Mouse (Mus musculus): Measurements from ENCODE around the gene Sarnp.
"Not testable (repeated sequence)": the region's sequence is repeated elsewhere in the genome, so short reads cannot be mapped to it uniquely, and the experiment has no call there.

Gene Sarnp

DNA sequence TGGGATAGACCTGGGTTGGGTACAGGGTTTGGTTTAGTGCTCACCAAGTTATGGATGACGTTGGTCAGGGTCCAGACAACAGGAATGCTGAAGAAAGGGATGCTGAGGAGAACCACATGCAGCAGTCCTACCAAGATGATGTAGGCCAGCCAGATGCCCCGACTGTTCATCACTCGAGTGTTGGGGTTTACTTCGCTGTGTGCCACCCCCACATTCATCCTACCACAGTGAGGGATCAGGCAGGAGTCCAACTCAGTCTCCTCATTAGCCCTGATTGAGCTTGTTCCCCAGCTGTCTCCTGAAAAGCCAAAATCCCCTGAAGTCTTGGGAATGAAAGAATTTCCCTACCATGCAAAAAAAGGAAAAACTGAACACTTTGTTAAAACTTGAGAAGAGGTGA, 3.1 kb downstream of the Sarnp start:
- DNase-seq (ENCODE audit: low read depth, low spot score): no peak

GRCm38 (mm10) chr10:128821358-128822056, 4.4 kb downstream of the Sarnp start, which contains the start of gene Ormdl2:
Gene Ormdl2 (minus strand): TSS chr10:128821645.
- DNase-seq (ENCODE audit: low read depth, low spot score): peak; percentile 98

GRCm38 (mm10) chr10:128822135-128822534, 5.0 kb downstream of the Sarnp start:
- DNase-seq (ENCODE audit: low read depth, low spot score): no peak

- DNase-seq (ENCODE audit: low read depth, low spot score): not testable (repeated sequence)
Measured at GRCm38 (mm10) chr10:128823087-128823486, 6.0 kb downstream of the Sarnp start.

DNA sequence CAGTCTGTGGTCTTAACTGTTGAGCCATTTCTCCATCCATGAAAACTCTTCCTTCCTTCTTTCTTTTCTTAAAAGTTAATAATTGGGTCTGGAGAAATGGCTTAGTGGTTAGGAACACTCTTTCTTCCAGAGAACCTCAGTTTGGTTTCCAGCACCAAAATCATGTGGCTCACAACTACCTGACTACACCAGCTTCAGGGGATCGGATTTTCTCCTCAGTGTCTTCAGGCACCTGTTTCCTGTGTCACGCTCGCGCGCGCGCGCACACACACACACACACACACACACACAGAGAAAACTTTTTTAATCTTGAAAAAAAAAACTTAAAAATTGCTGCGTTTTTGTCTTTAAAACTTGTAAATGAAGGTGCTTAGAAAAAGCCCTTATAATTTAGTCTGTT, 6.7 kb downstream of the Sarnp start:
- DNase-seq (ENCODE audit: low read depth, low spot score): peak; percentile 26

DNA sequence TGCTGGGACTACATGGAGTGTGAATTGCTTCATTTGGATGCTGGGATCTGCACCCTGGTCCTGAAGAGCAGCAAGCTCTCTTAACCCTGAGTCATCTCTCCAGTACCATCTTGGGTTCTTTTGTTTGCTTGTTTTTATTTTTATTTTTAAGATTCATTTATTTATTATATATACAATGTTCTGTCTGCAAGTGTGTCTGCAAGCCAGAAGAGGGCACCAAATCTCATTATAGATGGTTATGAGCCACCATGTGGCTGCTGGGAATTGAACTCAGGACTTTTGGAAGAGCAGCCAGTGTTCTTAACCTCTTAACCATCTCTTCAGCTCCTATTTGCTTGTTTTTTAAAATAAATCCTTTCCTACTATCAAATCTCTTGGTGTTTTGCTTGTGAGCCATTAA, 20.3 kb downstream of the Sarnp start:
- DNase-seq (ENCODE audit: low read depth, low spot score): no peak

GRCm38 (mm10) chr10:128839434-128839833, 22.3 kb downstream of the Sarnp start:
- DNase-seq (ENCODE audit: low read depth, low spot score): no peak

- no peak for DNase-seq (ENCODE audit: low read depth, low spot score)
Measured at GRCm38 (mm10) chr10:128840612-128841011, 23.5 kb downstream of the Sarnp start.

DNA sequence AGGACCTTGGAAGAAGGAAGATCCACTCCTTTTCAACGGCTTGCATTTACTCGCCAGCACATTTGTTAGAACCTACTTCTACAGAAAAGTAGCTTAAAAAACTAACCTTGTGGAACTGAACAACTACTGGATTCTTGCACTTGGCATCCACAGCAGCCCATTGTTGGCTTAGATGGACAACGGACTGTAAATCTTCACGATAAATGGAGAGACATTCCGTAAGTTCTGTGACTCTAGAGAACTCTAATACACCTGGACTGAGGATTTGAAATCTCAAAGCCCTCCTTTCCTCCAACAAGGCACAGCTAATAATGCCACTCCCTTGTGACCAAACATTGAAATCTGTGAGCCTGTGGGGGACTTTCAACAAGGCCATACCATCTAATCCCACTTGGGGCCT, 26.1 kb downstream of the Sarnp start:
- no peak for DNase-seq (ENCODE audit: low read depth, low spot score)

GRCm38 (mm10) chr10:128845516-128845915, 28.4 kb downstream of the Sarnp start:
- DNase-seq (ENCODE audit: low read depth, low spot score): peak; percentile 51

DNA sequence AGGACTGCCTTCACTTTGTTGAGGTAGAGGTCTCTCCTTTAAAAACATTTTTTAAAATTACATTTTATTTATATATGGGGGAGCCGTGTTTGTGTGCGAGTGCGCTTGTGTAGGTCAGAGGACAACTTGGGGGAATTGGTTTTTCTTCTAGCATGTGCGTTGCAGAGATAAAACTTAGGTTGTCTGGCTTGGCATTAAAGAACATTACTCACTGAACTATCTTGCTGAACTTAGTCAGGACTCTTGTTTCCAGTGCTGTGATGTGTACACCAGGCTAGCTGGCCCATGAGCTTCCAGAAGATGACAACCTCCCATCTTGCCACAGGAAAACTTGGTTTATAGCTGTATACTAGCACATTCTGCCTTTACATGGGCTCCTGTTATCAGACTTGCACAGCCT, 29.5 kb downstream of the Sarnp start:
- DNase-seq (ENCODE audit: low read depth, low spot score): no peak

DNA sequence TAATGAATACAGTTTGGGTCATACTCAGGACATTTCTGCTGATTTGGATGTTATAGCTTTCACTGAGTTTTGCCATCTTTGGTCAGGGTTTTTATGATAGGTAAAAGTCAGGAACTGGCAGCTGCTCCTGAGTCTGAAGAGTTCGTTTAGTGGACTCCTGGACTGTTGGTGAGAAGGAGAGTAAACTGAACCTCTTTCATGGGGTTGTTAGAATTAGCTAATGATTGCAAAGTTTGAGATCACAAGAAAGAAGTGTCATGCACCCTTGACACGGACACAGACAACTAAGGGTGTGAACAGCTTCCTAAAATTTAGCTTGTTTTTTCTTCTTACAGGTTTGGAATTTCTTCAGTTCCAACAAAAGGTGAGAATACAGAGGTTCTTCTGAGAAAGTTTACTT, 31.3 kb downstream of the Sarnp start:
- no peak for DNase-seq (ENCODE audit: low read depth, low spot score)

- no peak for DNase-seq (ENCODE audit: low read depth, low spot score)
Measured at GRCm38 (mm10) chr10:128850339-128850738, 33.2 kb downstream of the Sarnp start.

DNA sequence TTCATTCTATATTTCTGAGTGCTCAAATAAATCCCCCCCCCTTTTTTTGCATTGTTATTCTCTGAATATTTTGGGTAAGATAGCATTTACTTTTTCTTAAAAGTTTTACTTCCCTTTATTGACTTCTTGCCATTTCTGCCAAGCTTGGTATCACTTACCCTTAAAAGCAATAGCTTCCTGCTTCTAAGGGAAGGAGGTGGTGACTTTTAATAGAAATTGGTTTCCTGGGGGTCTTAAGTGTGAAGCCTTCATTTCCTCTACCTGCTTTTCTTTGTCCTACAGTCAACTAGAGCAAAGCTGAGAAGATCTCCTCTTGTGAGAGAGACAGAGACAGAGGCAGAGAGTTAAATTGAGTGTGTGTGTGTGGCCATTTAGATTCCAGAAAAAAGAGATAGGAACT, 44.0 kb downstream of the Sarnp start:
- DNase-seq (ENCODE audit: low read depth, low spot score): no peak

GRCm38 (mm10) chr10:128866042-128866441, 48.9 kb downstream of the Sarnp start:
- peak; percentile 37 for DNase-seq (ENCODE audit: low read depth, low spot score)

- DNase-seq (ENCODE audit: low read depth, low spot score): no peak
Measured at GRCm38 (mm10) chr10:128866518-128866917, 49.4 kb downstream of the Sarnp start.

GRCm38 (mm10) chr10:128870341-128870740, 53.2 kb downstream of the Sarnp start:
- DNase-seq (ENCODE audit: low read depth, low spot score): no peak

GRCm38 (mm10) chr10:128878291-128878690, 61.2 kb downstream of the Sarnp start:
- no peak for DNase-seq (ENCODE audit: low read depth, low spot score)

DNA sequence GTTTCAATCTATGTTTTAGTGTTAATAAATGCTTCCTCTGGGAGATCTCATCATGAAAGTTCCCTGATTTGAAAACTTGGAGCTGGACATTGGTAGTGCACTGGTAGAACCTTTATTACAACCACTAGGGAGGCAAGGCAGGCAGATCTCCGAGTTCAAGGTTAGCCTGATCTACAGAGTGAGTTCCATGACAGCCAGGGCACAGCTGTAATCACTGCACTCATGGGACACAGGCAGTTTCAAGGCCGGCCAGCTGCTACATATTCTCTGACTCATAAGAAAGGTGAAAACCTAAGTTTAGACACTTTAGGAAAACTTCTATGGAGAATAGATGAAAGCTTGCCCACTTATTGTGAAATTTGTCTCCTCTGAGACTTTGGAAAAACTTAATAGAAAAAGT, 61.7 kb downstream of the Sarnp start:
- no peak for DNase-seq (ENCODE audit: low read depth, low spot score)

- no peak for DNase-seq (ENCODE audit: low read depth, low spot score)
Measured at GRCm38 (mm10) chr10:128882067-128882466, 64.9 kb downstream of the Sarnp start.

DNA sequence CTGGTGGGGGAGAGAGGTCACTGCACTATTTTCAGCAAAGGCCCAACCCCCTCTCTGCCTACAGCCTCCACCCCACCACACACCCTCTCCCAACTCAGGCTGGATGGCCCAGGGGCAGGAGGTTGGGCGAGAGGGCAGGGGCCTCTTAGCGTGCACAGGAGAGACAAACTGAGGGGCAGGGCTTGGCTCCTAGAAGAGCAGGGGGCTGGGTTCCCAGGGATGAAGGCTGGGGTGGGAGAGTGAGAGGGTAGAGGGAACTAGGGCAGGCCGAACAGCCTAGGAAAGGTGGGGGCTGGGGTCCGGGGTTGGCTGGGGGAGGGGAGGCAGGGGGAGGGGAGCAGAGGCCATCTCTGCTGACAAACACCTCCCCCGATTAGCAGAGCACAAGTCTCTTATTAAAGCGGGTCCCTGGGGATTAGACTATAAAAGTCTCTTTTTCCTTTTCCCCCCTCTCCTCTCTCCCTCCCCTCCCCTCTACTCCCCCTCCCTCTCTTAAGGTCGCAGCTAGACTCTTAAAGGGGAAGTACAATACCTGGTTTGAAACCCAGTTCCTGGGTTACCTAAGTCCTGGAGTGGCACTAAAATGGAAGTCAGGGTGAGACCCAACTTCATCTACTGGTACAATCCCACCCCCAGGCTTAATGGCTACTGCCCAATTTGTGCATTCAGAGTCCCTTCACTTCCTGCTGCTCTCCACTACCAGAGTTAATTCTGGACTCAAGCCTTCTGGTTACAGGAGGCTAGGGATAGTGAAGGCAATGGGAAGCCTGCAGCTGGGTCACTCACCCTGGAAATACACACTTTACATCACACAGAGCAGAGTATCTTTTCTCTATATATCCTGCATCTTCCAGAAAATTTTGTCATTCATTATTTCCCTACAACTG, 72.1 kb downstream of the Sarnp start:
- no peak for DNase-seq (ENCODE audit: low read depth, low spot score)

DNA sequence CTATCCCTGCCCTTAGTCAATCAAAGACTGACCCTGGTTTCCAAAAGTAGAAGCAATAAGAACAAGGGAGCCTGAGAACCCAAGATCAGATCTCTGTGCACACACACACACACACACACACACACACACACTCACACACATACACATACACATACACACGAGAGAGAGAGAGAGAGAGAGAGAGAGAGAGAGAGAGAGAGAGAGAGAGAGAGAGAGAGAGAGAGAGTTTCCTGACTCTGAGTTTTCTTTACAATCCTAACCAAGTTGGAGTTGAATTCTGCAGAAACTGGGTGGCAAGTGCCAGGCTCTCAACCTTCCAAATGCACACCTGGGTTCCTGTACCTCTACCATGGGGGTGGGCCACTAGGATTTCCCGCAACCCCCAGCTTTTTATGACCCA, 72.7 kb downstream of the Sarnp start:
- no peak for DNase-seq (ENCODE audit: low read depth, low spot score)

Measured in CD4-positive, CD25-positive, alpha-beta regulatory T cell, adult 2 months (primary cell).